Mouse (Mus musculus): ENCODE results near the gene Treh.
A peak's percentile ranks its signal among the peaks of the same experiment; 100 is the strongest.

Treh gene

DNA sequence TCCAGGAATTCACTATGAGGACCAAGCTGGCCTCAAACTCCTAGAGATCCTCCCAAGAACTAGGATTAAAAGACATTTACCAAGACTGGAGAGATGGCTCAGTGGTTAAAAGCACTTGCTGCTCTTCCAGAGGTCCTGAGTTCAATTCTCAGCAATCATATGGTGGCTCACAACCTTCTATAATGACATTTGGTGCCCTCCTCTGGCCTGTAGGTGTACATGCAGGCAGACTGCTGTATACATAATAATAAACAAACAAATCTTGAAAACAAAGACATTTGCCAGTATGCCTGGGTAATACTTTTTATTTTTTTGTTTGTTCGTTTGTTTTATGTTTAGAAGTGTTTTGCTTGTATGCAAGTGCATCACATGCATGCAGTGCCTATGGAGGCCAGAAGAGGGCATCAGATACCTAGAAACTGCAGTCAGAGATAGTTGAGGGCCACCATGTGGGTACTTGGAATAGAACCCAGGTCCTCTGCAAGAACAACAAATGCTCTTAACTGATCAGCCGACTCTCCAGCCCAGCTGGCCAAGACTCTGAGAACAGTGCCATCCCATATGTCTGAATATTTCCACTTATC lies 5.3 kb downstream of the Treh start:
- DNase-seq (ENCODE audit: low spot score in 2 of 2), result no peak

- no peak for DNase-seq (ENCODE audit: low spot score in 2 of 2)
These were observed 6.5 kb downstream of the Treh start for GRCm38 (mm10) chr9:44679565-44679964.

GRCm38 (mm10) chr9:44683046-44683445 lies 10.0 kb downstream of the Treh start:
- DNase-seq (ENCODE audit: low spot score in 2 of 2), result no peak

GRCm38 (mm10) chr9:44685346-44686330 lies 12.6 kb downstream of the Treh start:
- peak; percentile 69 to 90 for DNase-seq (ENCODE audit: low spot score in 2 of 2)

GRCm38 (mm10) chr9:44686638-44687037 lies 13.6 kb downstream of the Treh start:
- DNase-seq (ENCODE audit: low spot score in 2 of 2), result peak in 1 of 2 experiments; percentile 91

DNA sequence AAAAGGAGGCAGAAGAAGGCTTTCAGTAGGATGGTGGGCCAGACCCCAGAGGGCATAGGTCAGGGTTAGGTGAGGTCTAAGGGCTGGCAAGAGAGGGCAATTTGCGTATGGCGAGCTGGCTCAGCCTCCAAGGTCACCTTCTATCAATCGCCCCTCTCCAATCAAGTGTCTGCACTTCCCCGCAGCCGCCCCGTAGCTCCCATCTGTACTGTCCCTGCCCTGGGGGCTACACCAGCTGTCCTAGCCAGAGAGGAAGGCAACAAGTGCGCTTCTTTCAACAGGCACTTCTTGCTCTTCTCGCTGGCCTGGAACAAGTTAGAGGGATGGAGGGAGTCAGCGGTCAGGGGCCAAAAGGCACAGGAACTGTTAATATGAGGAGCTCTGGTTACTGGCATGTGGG lies 15.0 kb downstream of the Treh start:
- DNase-seq (ENCODE audit: low spot score in 2 of 2), result no peak

DNA sequence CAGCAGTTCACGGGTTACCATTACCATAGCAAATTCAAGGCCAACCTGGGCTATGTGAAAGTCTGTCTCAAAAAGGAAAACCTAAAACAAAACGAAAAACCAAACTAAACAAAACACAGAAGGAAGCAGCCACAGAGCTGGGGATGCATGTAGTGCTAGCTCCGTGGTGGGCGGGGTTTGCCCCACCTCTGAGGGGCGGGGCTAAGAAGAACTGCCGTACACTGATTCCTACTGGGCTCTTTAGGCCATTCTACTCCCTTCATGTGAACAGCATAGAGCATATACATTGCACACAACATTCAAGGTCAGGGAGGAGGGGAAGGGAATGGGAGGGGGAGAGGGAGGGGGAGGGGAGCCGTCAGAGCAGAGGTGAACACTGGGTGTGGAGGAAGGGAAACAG lies 17.6 kb downstream of the Treh start:
- no peak for DNase-seq (ENCODE audit: low spot score in 2 of 2)

- DNase-seq (ENCODE audit: low spot score in 2 of 2), result peak in 1 of 2 experiments; percentile 61
These were observed 18.9 kb downstream of the Treh start for GRCm38 (mm10) chr9:44691671-44692520.

GRCm38 (mm10) chr9:44693071-44693470 lies 20.0 kb downstream of the Treh start:
- DNase-seq (ENCODE audit: low spot score in 2 of 2), result no peak

DNA sequence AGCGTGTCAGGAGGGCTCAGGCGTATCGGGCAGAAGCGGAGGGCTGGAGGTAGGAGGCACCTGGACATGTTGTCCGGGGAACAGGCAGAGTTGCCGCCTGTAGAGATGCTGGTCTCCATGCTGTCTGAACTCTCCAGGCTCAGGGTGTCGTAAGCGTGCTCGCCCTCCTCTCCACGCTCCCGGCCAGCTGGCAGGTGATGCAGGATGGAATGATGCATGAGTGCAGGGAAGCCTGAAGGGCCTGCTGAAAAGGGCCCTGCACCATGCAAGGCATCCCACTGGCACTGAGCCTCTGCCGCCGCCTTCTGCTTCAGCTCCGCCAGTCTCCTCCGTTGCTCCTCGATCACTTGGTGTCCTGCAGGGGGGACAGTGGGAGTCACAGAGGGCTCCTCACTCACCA lies 24.8 kb downstream of the Treh start:
- no peak for DNase-seq (ENCODE audit: low spot score in 2 of 2)

DNA sequence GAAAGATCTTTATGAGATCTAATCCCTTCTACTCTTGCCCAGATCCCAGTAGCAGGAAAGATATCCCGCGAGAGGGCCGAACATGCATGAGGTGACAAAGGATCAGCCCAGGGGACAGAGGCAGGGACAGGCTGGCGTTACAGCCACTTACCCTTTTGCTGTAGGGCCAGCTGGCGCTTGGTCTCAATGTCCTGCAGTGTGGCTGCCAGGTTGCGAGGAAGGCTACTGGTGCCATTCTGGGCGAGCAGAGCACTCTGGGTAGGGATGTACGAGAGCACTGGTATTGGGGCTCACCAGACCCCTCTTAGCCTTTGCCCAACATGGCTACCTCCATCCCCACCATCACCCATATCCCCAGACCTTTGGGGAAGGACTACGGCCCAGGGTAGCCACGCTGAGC lies 26.2 kb downstream of the Treh start:
- no peak for DNase-seq (ENCODE audit: low spot score in 2 of 2)

GRCm38 (mm10) chr9:44699730-44700129 lies 26.7 kb downstream of the Treh start:
- no peak for DNase-seq (ENCODE audit: low spot score in 2 of 2)

GRCm38 (mm10) chr9:44707749-44708428 lies 34.9 kb downstream of the Treh start:
- no peak for DNase-seq (ENCODE audit: low spot score in 2 of 2)

- DNase-seq (ENCODE audit: low spot score in 2 of 2), result peak in 1 of 2 experiments; percentile 72
These were observed 35.4 kb downstream of the Treh start for GRCm38 (mm10) chr9:44708429-44708765.

DNA sequence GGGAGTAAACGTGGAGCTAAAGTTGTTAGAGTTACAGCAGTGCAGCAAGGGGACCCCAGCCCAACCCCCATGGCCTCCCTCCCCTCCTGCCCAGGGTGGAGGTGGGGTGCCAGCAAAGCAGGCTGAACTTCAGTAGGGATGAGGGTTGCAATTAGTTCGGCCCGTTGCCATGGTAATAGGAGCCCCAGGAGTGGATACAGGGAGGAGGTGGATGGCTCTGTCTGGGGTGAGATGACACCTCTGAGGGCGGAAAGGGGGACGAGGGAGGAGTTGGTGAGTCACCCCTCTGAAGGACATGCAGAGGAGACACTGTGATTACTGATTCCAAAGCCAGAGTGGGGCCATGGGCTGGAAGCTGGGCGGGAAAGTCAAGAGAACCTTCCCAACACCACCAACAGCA lies 35.9 kb downstream of the Treh start:
- DNase-seq (ENCODE audit: low spot score in 2 of 2), result no peak

GRCm38 (mm10) chr9:44709600-44709999 lies 36.6 kb downstream of the Treh start:
- peak in 1 of 2 experiments; percentile 56 for DNase-seq (ENCODE audit: low spot score in 2 of 2)

DNA sequence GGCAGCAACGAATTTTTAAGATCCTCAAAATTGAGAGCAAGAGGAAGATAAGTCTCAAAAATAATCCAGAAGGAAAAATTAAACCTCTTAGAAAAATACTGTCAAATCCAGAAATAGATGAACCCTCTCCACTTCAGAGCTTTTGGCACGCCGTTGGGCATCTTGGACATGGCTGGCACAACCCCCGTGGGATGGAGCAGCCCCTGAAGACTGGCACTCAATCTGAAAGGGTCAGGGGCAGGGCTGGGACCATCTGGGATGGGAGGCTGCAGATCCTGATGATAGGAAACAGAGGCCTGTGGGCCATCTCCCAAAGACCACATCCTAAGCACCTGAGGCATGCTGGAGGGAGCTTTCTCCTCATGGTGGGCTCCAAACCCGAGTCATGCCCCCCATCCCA lies 37.2 kb downstream of the Treh start:
- no peak for DNase-seq (ENCODE audit: low spot score in 2 of 2)

- DNase-seq (ENCODE audit: low spot score in 2 of 2), result no peak
These were observed 38.6 kb downstream of the Treh start for GRCm38 (mm10) chr9:44711602-44712001.

- no peak for DNase-seq (ENCODE audit: low spot score in 2 of 2)
These were observed 40.0 kb downstream of the Treh start for GRCm38 (mm10) chr9:44713080-44713479.

DNA sequence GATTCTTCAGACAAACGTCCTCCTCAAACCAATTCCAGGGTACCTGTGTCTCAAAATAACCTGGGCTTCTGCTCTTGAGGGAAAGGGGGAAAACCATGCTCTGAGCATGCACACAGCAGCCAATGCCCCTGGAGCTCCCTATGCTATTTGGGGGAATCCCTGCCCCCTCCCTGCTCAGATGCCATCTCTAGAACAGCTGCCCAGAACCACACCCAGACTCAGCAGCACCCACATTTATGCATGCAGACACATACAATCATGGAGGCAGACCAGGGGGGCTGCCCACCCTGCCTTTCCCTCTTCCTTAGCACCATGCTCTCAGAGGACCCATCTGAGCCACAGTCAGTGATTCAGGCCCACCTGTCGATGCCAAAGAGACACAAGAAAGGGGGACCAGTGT lies 40.5 kb downstream of the Treh start:
- no peak for DNase-seq (ENCODE audit: low spot score in 2 of 2)

GRCm38 (mm10) chr9:44715109-44715508 lies 42.1 kb downstream of the Treh start:
- DNase-seq (ENCODE audit: low spot score in 2 of 2), result no peak
